Mouse (Mus musculus) G1E (cell line): ENCODE results near the gene Tex50.

Experiments
- CTCF ChIP-seq: IDR thresholded peaks from 2 replicates; pipeline ENCODE4 v1.5.1; 2012; ENCODE audit warnings: low read depth, low read length, inconsistent platforms, mixed read lengths
- GATA1 ChIP-seq: IDR thresholded peaks from 2 replicates; pipeline ENCODE4 v1.6.1; 2012; ENCODE audit warnings: borderline replicate concordance, low read length, inconsistent platforms, mixed read lengths
- GATA2 ChIP-seq: IDR thresholded peaks from 2 replicates; pipeline ENCODE4 v1.6.1; 2012; ENCODE audit warnings: low read depth, low read length, inconsistent platforms, borderline replicate concordance
- TAL1 ChIP-seq: conservative IDR thresholded peaks from 2 replicates; pipeline ENCODE4 v1.6.1; 2012; ENCODE audit warnings: low read depth, low read length, inconsistent platforms, mixed read lengths

DNA sequence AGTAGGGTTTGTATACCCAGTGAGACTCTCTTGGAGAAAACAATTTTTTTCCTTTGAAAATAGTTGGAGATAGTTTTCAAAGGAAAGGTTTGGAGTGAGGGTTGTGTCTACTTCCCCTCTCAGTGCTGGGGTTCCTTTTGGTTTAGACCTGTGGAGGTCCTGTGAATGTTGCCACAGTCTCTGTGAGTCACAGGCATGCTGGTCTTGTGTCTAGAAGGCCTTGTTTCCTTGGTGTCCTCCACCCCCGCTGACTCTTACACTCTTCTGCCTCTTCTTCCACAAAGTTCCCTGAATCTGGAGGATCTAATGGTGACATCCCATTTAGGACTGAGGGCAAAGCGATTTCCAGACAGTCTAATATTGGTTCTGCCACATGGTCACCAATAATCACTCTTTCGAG is 26.3 kb upstream of the Tex50 start:
- TF ChIP-seq GATA1 (no peak), CTCF (no peak), GATA2 (no peak), TAL1 (no peak)
